Mouse (Mus musculus): ENCODE measurements around the gene Stxbp3.
"Not testable (repeated sequence)": the region's sequence is repeated elsewhere in the genome, so short reads cannot be mapped to it uniquely, and the experiment has no call there.

Gene Stxbp3

GRCm38 (mm10) chr3:108840000-108840715 lies at the start of gene Stxbp3:
Gene Stxbp3, minus strand, starts transcription at chr3:108840526.
- Histone ChIP-seq H3K27me3 (ENCODE audit: control insufficient read depth, insufficient read depth, low read length, poor library complexity, severe bottlenecking) (no peaks in the 10 kb centered on the region), H3K36me3 (ENCODE audit: control insufficient read depth, insufficient read depth, low read length, poor library complexity, severe bottlenecking) (no peaks in the 10 kb centered on the region)
- peak; percentile 98 for DNase-seq (ENCODE audit: low read depth, low spot score)

- no peaks in the 10 kb centered on the region for H3K27me3 ChIP-seq (ENCODE audit: control insufficient read depth, insufficient read depth, low read length, poor library complexity, severe bottlenecking)
- DNase-seq (ENCODE audit: low read depth, low spot score), result no peak
- no peaks in the 10 kb centered on the region for H3K36me3 ChIP-seq (ENCODE audit: control insufficient read depth, insufficient read depth, low read length, poor library complexity, severe bottlenecking)
Observed at GRCm38 (mm10) chr3:108889908-108890307, 49.6 kb upstream of the Stxbp3 start, which contains the start of gene Fndc7. Gene Fndc7, minus strand, starts transcription at chr3:108890008.

- Histone ChIP-seq H3K27me3 (ENCODE audit: control insufficient read depth, insufficient read depth, low read length, poor library complexity, severe bottlenecking) (no peaks in the 10 kb centered on the region), H3K36me3 (ENCODE audit: control insufficient read depth, insufficient read depth, low read length, poor library complexity, severe bottlenecking) (no peaks in the 10 kb centered on the region)
- DNase-seq (ENCODE audit: low read depth, low spot score), result no peak
Observed at GRCm38 (mm10) chr3:108887618-108887975, 47.3 kb upstream of the Stxbp3 start.

- Histone ChIP-seq H3K27me3 (ENCODE audit: control insufficient read depth, insufficient read depth, low read length, poor library complexity, severe bottlenecking) (no peaks in the 10 kb centered on the region), H3K36me3 (ENCODE audit: control insufficient read depth, insufficient read depth, low read length, poor library complexity, severe bottlenecking) (no peaks in the 10 kb centered on the region)
- DNase-seq (ENCODE audit: low read depth, low spot score), result no peak
Observed at GRCm38 (mm10) chr3:108886934-108887617, 46.8 kb upstream of the Stxbp3 start.

GRCm38 (mm10) chr3:108885686-108886530 lies 45.6 kb upstream of the Stxbp3 start:
- Histone ChIP-seq H3K36me3 (ENCODE audit: control insufficient read depth, insufficient read depth, low read length, poor library complexity, severe bottlenecking) (no peaks in the 10 kb centered on the region), H3K27me3 (ENCODE audit: control insufficient read depth, insufficient read depth, low read length, poor library complexity, severe bottlenecking) (no peaks in the 10 kb centered on the region)
- DNase-seq (ENCODE audit: low read depth, low spot score), result peak; percentile 45

GRCm38 (mm10) chr3:108884706-108885289 lies 44.5 kb upstream of the Stxbp3 start:
- Histone ChIP-seq H3K36me3 (ENCODE audit: control insufficient read depth, insufficient read depth, low read length, poor library complexity, severe bottlenecking) (no peaks in the 10 kb centered on the region), H3K27me3 (ENCODE audit: control insufficient read depth, insufficient read depth, low read length, poor library complexity, severe bottlenecking) (no peaks in the 10 kb centered on the region)
- no peak for DNase-seq (ENCODE audit: low read depth, low spot score)

- Histone ChIP-seq H3K27me3 (ENCODE audit: control insufficient read depth, insufficient read depth, low read length, poor library complexity, severe bottlenecking) (no peaks in the 10 kb centered on the region), H3K36me3 (ENCODE audit: control insufficient read depth, insufficient read depth, low read length, poor library complexity, severe bottlenecking) (no peaks in the 10 kb centered on the region)
- DNase-seq (ENCODE audit: low read depth, low spot score), result no peak
Observed at GRCm38 (mm10) chr3:108883067-108883466, 42.7 kb upstream of the Stxbp3 start.

GRCm38 (mm10) chr3:108881873-108882272 lies 41.5 kb upstream of the Stxbp3 start:
- DNase-seq (ENCODE audit: low read depth, low spot score); H3K36me3 ChIP-seq (ENCODE audit: control insufficient read depth, insufficient read depth, low read length, poor library complexity, severe bottlenecking); H3K27me3 ChIP-seq (ENCODE audit: control insufficient read depth, insufficient read depth, low read length, poor library complexity, severe bottlenecking): not testable (repeated sequence)

- DNase-seq (ENCODE audit: low read depth, low spot score), result peak; percentile 69
- H3K36me3 ChIP-seq (ENCODE audit: control insufficient read depth, insufficient read depth, low read length, poor library complexity, severe bottlenecking), result no peaks in the 10 kb centered on the region
- H3K27me3 ChIP-seq (ENCODE audit: control insufficient read depth, insufficient read depth, low read length, poor library complexity, severe bottlenecking), result no peaks in the 10 kb centered on the region
Observed at GRCm38 (mm10) chr3:108880544-108881507, 40.5 kb upstream of the Stxbp3 start.

GRCm38 (mm10) chr3:108879836-108880435 lies 39.6 kb upstream of the Stxbp3 start:
- Histone ChIP-seq H3K36me3 (ENCODE audit: control insufficient read depth, insufficient read depth, low read length, poor library complexity, severe bottlenecking) (no peaks in the 10 kb centered on the region), H3K27me3 (ENCODE audit: control insufficient read depth, insufficient read depth, low read length, poor library complexity, severe bottlenecking) (no peaks in the 10 kb centered on the region)
- DNase-seq (ENCODE audit: low read depth, low spot score), result no peak

GRCm38 (mm10) chr3:108879129-108879528 lies 38.8 kb upstream of the Stxbp3 start:
- no peaks in the 10 kb centered on the region for H3K36me3 ChIP-seq (ENCODE audit: control insufficient read depth, insufficient read depth, low read length, poor library complexity, severe bottlenecking)
- H3K27me3 ChIP-seq (ENCODE audit: control insufficient read depth, insufficient read depth, low read length, poor library complexity, severe bottlenecking), result no peaks in the 10 kb centered on the region
- no peak for DNase-seq (ENCODE audit: low read depth, low spot score)

GRCm38 (mm10) chr3:108870631-108871030 lies 30.3 kb upstream of the Stxbp3 start:
- no peaks in the 10 kb centered on the region for H3K27me3 ChIP-seq (ENCODE audit: control insufficient read depth, insufficient read depth, low read length, poor library complexity, severe bottlenecking)
- H3K36me3 ChIP-seq (ENCODE audit: control insufficient read depth, insufficient read depth, low read length, poor library complexity, severe bottlenecking), result no peaks in the 10 kb centered on the region
- DNase-seq (ENCODE audit: low read depth, low spot score), result no peak

GRCm38 (mm10) chr3:108867449-108867848 lies 27.1 kb upstream of the Stxbp3 start:
- no peaks in the 10 kb centered on the region for H3K36me3 ChIP-seq (ENCODE audit: control insufficient read depth, insufficient read depth, low read length, poor library complexity, severe bottlenecking)
- peak; percentile 46 for DNase-seq (ENCODE audit: low read depth, low spot score)

More at GRCm38 (mm10) chr3:108867449-108867848, 27.1 kb upstream of the Stxbp3 start:
- no peaks in the 10 kb centered on the region for H3K27me3 ChIP-seq (ENCODE audit: control insufficient read depth, insufficient read depth, low read length, poor library complexity, severe bottlenecking)
